Mouse (Mus musculus): ENCODE data around the gene Plekhg2.
A peak's percentile ranks its signal among the peaks of the same experiment; 100 is the strongest.

Gene Plekhg2

GRCm38 (mm10) chr7:28384162-28384561 lies 11.8 kb upstream of the Plekhg2 start:
- no peak for ATAC-seq (ENCODE audit: insufficient number of reproducible peaks, low FRiP score, low TSS enrichment)

DNA sequence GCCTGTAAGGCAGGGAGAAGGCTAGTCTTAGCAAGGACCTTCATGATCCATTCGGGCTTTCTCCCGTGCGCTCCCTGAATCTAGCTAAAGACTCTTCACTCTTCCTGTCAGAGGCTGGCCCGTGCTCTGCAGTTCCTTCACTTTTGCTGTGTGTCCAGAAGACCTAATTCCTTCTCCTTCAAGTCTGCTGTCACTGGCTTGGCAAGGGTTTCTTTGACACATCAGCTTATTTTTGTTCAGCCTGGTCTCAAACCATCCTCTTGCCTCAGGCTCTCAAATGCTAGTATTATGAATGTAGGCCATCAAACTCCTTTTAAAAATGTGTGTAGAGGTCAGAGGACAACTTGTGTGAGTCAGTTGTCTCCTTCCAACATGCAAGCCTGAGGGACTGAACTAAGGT lies 11.2 kb upstream of the Plekhg2 start:
- no peak for ATAC-seq (ENCODE audit: insufficient number of reproducible peaks, low FRiP score, low TSS enrichment)

DNA sequence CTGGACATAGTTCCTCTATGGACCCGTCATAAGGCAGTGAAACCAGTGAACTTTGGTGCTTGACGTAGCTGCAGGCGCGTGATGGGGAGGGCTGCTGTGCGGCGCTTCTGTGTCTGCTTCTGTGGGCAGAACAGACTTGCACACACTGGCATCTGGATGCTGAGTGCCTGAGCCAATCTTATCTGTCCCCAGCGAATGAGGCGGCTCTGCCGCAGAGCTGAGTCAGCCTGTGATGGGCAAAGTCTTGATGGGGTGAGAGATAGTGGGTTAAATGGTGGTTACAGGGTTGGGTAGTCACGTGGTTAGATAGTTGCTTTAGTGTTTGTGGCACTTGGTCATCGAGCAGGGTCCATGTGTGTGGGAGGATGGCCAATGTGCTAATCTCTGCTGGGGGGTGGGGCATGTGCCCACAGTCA lies 10.6 kb upstream of the Plekhg2 start:
- no peak for ATAC-seq (ENCODE audit: insufficient number of reproducible peaks, low FRiP score, low TSS enrichment)

GRCm38 (mm10) chr7:28382347-28382951 lies 10.1 kb upstream of the Plekhg2 start:
- ATAC-seq (ENCODE audit: insufficient number of reproducible peaks, low FRiP score, low TSS enrichment), result no peak

- ATAC-seq (ENCODE audit: insufficient number of reproducible peaks, low FRiP score, low TSS enrichment), result no peak
Observed at GRCm38 (mm10) chr7:28381938-28382337, 9.5 kb upstream of the Plekhg2 start.

DNA sequence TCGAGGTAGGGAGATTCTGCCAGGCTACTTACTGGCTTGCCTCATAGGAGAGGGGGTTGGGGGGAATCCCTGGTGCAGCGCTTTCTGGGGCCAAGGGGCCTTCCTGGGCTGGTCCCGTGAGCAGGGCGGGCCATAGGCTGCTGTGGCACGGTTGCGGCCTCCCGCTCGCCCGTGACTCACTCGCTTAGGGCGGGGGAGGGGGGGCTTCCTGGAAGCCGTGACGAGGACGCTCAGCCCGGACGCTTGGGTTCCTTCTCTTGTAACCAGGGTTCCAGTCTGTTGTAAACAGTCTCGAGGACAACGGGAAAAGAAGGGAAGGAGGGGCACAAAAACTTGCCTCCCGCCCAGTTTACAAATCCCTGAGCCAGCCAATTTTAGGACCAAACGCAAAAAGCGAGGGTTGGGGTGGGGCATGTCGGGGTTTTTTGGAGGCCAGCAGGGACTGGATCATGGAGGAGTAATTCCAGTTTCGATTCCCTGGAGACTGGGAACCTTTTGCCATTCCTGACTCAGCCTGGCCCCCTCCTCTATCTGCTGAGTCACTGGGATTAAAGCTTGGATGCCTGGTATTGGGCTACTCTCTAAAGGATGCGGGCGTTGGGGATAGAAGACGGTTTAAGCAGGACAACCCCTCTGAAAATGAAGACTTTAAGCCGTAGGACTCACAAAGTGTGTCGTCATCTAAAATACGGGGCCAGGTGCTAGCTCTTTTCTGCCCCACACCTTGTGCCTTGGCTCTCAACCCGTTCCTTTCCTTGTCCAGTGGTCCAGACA lies 8.8 kb upstream of the Plekhg2 start:
- ATAC-seq (ENCODE audit: insufficient number of reproducible peaks, low FRiP score, low TSS enrichment), result no peak

DNA sequence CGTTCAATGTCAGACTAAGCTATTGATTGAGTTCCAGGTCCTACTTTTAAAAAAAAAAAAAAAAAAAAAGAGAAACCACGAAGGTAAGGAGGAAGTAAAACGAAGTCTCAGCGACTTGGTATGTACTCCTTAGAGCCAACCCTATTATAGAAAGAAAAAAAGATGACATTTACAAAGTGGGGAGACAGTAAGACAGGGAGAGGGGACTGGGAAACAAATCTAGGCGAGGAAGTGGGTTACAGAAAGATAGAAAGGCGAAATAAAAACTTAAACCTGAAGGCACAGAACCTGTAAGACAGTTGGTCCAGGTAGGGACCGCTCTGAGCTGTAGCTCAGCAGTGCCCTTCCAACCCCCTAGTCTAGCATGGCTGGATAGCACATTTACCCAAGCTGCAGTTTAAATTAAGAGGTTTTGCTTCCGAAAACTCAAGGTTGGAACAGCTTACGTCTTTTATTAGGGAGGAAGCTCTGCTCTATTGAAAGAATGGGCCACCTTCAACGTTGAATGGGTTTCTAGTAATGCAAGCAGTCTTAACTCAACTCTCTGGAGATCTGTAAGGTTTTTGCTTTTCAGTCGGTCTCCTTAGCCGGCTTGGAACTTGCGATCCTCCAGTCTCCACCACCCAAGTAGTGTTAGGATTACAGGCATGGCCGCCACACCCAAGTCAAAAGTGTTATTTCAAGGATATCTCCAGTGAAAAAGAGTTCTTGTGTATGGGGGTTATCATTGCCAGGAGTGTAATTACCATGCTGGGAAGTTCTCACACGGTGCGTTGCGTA lies 8.0 kb upstream of the Plekhg2 start, which contains the start of gene Zfp36:
TSS of gene Zfp36 (minus strand) at position 17 of the 780 bp plus-strand sequence.
- ATAC-seq (ENCODE audit: insufficient number of reproducible peaks, low FRiP score, low TSS enrichment), result no peak

DNA sequence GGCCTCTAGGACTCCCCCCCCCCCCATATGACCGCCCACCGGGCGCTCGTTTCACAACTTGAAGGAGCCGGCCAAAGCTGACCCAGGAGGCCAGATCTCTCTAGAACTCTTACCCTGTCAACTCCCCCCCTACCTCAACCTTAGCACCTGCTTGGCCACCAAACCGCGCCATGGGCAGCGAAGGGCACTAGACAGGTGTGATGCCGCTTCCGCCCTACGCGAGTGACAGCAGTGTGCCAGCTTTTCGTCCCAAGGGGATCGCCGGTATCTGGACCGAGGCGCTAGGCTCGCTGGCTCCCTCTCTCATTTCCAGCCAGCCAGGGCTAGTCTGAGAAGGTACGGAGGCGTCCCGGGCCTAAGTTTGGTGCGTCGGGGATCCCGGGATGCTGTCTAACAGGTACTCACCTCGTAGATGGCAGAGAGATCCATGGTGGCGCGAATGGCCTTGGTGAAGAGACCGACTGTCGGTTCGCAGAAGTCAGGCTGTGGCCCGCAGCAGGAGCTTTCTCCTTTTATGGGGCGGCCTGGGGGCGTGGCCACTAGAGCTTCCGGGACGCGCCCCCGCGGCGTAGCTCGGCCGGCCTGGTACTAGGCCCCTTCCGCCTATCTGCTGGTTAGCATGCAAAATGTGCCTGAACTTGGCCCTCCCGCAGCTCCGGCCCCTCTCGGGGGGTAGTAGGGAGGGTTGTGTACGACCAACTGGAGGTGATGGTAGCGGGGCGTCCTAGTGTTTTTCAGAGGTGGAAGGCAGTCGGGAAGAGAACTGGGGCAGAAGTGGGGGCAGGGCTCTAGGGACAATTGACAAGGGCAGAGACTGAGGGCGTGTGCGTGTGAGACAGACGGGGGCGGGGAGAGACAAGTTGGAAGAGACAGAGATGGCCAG lies 6.6 kb upstream of the Plekhg2 start:
- ATAC-seq (ENCODE audit: insufficient number of reproducible peaks, low FRiP score, low TSS enrichment), result 0 out of 2 replicates have a peak, but pooled peaks have one; percentile 31

- no peak for ATAC-seq (ENCODE audit: insufficient number of reproducible peaks, low FRiP score, low TSS enrichment)
Observed at GRCm38 (mm10) chr7:28378066-28378690, 5.8 kb upstream of the Plekhg2 start.

GRCm38 (mm10) chr7:28377190-28378065 lies 5.0 kb upstream of the Plekhg2 start:
- ATAC-seq (ENCODE audit: insufficient number of reproducible peaks, low FRiP score, low TSS enrichment), result no peak

DNA sequence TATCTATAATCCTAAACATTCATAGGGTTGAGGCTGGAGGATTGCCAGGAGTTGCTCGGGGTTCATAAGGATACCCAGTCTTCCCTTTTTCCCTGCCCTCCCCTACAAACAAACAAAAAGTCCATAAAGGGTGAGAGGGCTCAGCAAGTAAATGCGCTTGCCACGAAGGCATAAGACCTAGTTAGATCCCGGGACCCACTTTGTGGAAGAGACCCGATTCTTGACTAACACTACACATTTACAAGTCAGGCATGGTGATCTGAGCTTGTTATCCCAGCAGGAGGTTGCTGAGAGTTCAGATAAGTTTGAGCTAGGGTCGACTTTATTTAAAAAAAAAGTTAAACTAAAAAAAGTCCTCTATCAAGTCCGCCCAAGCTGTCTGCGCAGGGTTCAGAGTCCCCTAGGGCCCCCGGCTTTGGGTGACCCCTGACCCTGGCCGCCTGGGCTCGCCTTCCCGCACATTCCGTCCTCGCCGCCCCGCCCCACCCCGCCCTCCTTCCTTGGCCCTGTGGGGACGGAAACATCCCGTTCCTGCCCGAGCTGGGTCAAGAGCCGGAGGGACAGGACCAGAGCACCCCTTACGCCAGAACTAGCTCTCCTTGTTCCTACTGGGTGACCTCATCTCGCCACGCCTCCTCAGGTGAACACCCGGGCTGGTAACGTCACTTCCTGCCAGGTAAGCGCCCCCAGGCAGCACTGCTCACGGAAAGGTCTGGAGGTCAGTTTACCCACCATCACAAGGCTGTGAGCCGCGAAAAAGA lies 3.8 kb upstream of the Plekhg2 start:
- no peak for ATAC-seq (ENCODE audit: insufficient number of reproducible peaks, low FRiP score, low TSS enrichment)

DNA sequence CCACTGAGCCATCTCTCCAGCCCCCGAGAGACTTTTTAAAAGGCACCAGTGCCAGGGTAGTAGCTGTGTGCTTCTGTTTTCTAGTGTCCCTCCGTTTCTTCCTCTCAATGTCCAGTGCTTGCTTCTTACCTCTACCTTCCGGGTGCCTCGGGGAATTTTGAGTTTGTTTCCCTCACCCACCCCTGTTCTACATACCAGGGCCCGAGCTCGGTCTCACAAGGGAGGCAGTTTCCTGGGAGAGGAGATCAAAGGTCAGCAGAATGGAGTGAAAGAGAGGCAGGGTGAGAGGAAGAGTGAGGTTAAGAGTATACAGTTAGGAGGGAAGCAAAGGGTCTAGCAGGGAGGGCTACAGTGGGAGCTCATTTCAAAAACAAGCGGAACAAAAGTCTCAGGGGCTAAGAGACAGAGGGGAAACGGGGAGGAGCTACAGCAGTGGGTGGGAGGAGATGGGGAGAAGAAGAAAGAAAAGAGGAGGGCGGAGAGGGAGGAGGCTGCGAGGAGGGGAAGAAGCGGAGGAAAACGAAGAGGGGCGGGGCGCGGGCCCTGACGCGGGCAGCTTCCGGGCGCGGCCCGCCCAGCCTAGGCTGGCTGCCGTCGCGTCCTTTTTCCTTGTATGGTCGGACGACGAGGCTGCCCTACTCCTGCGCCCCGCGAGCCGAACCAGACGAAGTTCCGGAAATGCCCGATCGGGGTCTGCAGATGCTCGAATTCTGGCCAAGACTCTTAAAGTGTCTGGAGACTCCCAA lies 3.0 kb upstream of the Plekhg2 start:
- ATAC-seq (ENCODE audit: insufficient number of reproducible peaks, low FRiP score, low TSS enrichment), result no peak

DNA sequence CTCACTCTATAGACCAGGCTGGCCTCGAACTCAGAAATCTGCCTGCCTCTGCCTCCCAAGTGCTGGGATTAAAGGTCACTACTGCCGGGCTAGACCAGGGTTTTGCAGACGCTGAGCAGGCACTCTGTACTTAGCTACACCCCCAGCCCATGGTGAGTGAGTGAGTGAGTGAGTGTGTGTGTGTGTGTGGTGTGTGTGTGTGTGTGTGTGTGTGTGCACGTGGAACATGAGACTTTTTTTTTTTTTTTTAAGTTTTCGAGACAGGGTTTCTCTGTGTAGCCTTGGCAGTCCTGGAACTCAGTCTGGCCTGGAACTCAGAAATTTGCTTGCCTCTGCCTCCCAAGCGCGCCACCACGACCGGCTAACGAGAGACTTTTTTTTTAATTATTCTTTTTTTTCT lies 2.2 kb upstream of the Plekhg2 start:
- no peak for ATAC-seq (ENCODE audit: insufficient number of reproducible peaks, low FRiP score, low TSS enrichment)

DNA sequence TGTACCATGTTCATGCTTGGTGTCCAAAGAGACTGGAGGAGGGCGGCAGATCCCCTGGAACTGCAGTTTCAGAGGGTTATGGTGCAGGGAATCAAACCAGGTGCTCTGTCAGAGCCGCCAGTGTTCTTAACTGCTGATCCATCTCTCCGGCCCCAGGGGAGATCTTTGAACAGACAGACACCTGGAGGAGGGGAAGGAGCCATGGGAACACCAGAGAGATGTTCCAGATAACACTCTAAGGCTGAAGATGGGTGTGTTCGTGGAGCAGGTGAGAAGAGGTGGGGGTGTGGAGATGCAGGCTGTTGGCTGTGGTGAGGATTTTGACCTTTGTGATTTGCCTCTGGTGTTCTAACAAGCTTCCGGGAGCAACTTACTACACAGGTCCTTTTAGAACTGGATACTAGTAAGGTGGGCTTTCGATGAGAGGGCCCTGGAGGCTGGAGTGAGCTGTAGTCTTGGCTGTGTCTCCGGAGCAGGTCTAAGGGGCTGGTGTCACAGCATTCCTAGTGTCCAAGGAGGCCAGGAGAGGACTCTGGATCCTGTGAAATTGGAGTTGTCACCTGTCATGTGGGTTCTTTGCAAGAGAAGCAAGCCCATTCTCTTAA lies 1.6 kb upstream of the Plekhg2 start:
- no peak for ATAC-seq (ENCODE audit: insufficient number of reproducible peaks, low FRiP score, low TSS enrichment)

DNA sequence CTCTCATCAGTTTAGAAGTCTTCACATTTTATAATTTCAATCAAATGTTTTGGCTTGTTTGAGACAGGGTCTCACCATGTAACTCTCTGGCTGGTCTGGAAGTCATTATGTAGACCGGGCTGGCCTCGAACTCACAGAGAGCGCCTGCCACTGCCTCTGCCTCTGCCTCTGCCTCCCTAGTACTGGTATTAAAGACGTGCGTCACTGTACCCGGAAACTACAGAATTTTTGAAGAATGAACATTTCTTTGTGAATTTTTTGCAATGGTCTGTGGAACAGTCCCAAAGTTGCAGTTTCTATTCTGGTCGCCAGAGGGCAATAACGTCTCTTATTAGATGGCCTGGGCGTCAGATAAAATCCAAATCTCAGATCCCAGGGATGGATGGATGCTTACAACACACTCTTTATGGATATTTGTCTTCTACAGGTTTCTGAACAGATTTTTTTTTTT lies 757 bp upstream of the Plekhg2 start:
- no peak for ATAC-seq (ENCODE audit: insufficient number of reproducible peaks, low FRiP score, low TSS enrichment)

GRCm38 (mm10) chr7:28371514-28371989 lies 847 bp downstream of the Plekhg2 start:
- ATAC-seq (ENCODE audit: insufficient number of reproducible peaks, low FRiP score, low TSS enrichment), result no peak

- ATAC-seq (ENCODE audit: insufficient number of reproducible peaks, low FRiP score, low TSS enrichment), result no peak
Observed at GRCm38 (mm10) chr7:28370977-28371513, 1.4 kb downstream of the Plekhg2 start.
